Mouse (Mus musculus): ENCODE data around the gene Fcho1. TPM values are rescaled to one million over a fixed set of nuclear protein-coding genes. Genes with fewer than 3 reads are reported as not detected.
A peak's percentile ranks its signal among the peaks of the same experiment; 100 is the strongest.

Gene Fcho1
- total RNA-seq, 1 experiment from 2014 or later, result 17.3 TPM

DNA sequence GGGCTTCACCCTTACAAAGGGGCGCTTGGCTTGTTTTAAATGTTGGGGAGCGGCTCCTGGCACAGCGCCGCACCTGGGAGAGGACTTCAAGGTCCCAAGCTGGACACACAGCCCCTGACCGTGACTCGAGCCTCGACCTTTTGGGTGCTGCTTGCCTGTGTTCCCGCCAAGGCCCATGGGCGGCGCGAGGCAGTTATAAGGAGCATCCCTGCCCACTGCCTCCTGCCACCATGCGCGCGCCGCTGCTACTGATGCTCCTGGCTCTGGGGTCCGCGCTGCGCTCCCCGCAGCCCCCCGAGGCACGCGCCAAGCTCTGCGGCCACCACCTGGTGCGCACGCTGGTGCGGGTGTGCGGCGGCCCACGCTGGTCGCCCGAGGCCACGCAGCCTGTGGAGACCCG is 36.5 kb downstream of the Fcho1 start, which contains the start of gene Insl3:
Gene Insl3 (plus strand): TSS at position 187 of the 400 bp plus-strand sequence.
- no peak for ATAC-seq (replicated peaks; ENCODE audit: insufficient number of reproducible peaks, low FRiP score, low TSS enrichment, poor library complexity, severe bottlenecking)

DNA sequence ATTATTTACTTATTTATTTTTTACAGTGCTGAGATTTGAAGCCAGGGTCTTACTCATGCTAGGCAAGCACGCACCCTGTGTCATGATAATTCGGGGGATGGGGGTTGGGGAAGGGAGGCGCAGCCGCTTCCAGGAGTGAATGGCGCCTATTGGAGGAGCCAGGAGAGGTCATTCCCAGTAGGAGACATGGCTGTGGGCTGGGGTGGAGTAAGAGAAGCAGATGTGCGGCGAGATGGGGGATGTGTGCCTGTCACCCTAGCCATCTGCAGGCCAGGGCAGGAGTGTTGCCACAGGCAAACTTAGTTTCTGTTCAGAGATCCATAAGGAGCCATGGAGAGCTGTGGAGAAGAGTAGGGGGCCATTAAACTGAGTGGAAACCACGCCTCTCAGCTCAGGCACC is 37.9 kb downstream of the Fcho1 start:
- ATAC-seq (replicated peaks; ENCODE audit: insufficient number of reproducible peaks, low FRiP score, low TSS enrichment, poor library complexity, severe bottlenecking), result no peak

DNA sequence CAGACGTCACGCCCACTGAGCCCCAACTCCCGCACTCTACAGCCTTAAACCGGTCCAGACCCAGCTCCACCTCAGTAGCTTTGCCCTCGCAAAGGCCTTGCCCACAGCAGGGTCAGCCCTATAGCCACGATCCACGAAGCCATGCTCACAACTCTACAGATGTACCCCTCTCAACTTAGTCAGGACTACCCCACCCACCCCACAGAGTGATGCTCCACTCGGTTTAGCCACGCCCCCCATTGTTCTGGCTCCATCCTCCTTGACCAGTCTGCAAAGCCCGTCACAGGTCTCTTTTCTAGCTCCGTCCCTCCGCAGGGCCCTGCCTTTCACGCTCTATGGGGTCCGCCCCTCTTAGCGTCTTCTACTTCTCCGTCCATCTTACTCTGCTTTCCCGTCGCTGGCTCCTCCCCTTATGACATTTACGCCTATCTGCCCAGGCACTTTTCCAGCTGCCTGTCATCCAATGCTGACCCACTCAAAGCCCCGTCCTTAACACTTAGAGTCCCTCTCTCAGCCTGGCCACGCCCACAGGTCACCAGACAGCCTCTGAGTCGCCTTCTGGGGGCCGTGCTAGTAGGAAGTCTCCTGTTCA is 39.3 kb downstream of the Fcho1 start:
- ATAC-seq (replicated peaks; ENCODE audit: insufficient number of reproducible peaks, low FRiP score, low TSS enrichment, poor library complexity, severe bottlenecking), result no peak

DNA sequence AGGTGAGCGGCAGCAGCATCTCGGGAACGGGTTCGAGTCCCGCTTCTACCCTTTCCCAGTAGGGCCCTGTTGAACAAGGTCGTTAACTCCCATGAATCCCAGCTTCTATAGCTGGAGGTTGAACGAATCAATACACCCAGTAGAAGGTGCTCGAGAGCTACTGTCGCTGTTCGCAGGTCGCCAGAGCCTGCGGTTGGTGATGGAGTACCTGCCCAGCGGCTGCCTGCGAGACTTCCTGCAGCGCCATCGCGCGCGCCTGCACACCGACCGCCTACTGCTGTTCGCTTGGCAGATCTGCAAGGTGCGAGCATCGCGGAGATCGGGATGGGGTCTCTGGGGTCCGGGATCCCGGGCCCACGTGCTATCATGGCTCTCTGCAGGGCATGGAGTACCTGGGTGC is 39.9 kb downstream of the Fcho1 start:
- ATAC-seq (replicated peaks; ENCODE audit: insufficient number of reproducible peaks, low FRiP score, low TSS enrichment, poor library complexity, severe bottlenecking), result no peak

- ATAC-seq (replicated peaks; ENCODE audit: insufficient number of reproducible peaks, low FRiP score, low TSS enrichment, poor library complexity, severe bottlenecking), result no peak
Measured at GRCm38 (mm10) chr8:71684701-71685100, 40.8 kb downstream of the Fcho1 start.

GRCm38 (mm10) chr8:71682832-71683231 is 42.7 kb downstream of the Fcho1 start:
- no peak for ATAC-seq (replicated peaks; ENCODE audit: insufficient number of reproducible peaks, low FRiP score, low TSS enrichment, poor library complexity, severe bottlenecking)

GRCm38 (mm10) chr8:71681369-71681915 is 44.1 kb downstream of the Fcho1 start:
- ATAC-seq (replicated peaks; ENCODE audit: insufficient number of reproducible peaks, low FRiP score, low TSS enrichment, poor library complexity, severe bottlenecking), result no peak

GRCm38 (mm10) chr8:71680471-71680870 is 45.0 kb downstream of the Fcho1 start:
- no peak for ATAC-seq (replicated peaks; ENCODE audit: insufficient number of reproducible peaks, low FRiP score, low TSS enrichment, poor library complexity, severe bottlenecking)

DNA sequence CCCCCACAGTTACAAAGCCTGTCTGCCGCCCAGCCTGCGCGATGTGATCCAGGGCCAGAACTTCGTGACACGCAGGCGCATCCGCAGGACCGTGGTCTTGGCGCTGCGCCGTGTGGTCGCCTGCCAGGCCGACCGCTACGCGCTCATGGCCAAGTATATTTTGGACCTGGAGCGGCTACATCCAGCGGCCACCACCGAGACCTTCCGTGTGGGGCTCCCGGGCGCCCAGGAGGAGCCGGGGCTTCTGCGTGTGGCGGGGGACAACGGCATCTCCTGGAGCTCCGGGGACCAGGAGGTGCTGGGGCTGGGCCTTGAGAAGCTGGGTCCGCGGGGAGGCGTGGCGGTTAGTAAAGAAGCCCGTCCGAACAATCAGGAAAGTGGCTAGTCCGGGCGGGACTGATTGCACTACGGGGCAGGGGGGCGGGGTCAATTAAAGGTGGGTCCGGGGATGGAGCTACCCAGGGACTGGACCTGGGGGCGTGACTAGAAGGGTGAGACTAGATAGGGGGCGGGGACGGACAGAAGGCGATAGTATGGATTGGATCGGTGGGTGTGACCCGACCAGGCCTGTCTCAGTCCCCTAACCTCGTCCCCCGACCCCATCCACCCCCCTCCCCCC is 45.9 kb downstream of the Fcho1 start:
- no peak for ATAC-seq (replicated peaks; ENCODE audit: insufficient number of reproducible peaks, low FRiP score, low TSS enrichment, poor library complexity, severe bottlenecking)

- ATAC-seq (replicated peaks; ENCODE audit: insufficient number of reproducible peaks, low FRiP score, low TSS enrichment, poor library complexity, severe bottlenecking), result no peak
Measured at GRCm38 (mm10) chr8:71679116-71679515, 46.4 kb downstream of the Fcho1 start.

DNA sequence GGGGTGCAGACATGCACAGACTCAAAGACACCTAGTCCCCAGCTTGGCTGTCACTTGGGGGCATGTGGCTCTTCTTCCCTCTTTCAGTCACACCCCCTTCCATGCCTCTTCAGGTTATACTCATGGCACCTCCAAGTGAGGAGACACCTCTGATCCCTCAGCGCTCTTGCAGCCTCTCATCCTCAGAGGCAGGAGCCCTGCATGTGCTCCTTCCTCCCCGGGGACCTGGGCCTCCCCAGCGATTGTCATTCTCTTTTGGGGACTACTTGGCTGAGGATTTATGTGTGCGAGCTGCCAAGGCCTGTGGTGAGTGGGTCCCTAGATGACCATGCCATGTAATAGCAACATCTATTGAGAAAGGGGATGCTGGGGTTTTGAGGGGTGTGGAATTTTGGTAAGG is 47.3 kb downstream of the Fcho1 start:
- ATAC-seq (replicated peaks; ENCODE audit: insufficient number of reproducible peaks, low FRiP score, low TSS enrichment, poor library complexity, severe bottlenecking), result no peak

GRCm38 (mm10) chr8:71677555-71677954 is 48.0 kb downstream of the Fcho1 start:
- ATAC-seq (replicated peaks; ENCODE audit: insufficient number of reproducible peaks, low FRiP score, low TSS enrichment, poor library complexity, severe bottlenecking), result no peak

GRCm38 (mm10) chr8:71676803-71677202 is 48.7 kb downstream of the Fcho1 start:
- no peak for ATAC-seq (replicated peaks; ENCODE audit: insufficient number of reproducible peaks, low FRiP score, low TSS enrichment, poor library complexity, severe bottlenecking)

GRCm38 (mm10) chr8:71676020-71676741 is 49.3 kb downstream of the Fcho1 start, which contains the start of gene Jak3:
Gene Jak3, plus strand, starts transcription at chr8:71676296.
- peak; percentile 13; the same call in 1 of the 2 replicates for ATAC-seq (replicated peaks; ENCODE audit: insufficient number of reproducible peaks, low FRiP score, low TSS enrichment, poor library complexity, severe bottlenecking)

- no peak for ATAC-seq (replicated peaks; ENCODE audit: insufficient number of reproducible peaks, low FRiP score, low TSS enrichment, poor library complexity, severe bottlenecking)
Measured at GRCm38 (mm10) chr8:71675456-71676019, 50.0 kb downstream of the Fcho1 start.

GRCm38 (mm10) chr8:71674071-71674470 is 51.4 kb downstream of the Fcho1 start:
- no peak for ATAC-seq (replicated peaks; ENCODE audit: insufficient number of reproducible peaks, low FRiP score, low TSS enrichment, poor library complexity, severe bottlenecking)

- no peak for ATAC-seq (replicated peaks; ENCODE audit: insufficient number of reproducible peaks, low FRiP score, low TSS enrichment, poor library complexity, severe bottlenecking)
Measured at GRCm38 (mm10) chr8:71672168-71672735, 53.3 kb downstream of the Fcho1 start.

DNA sequence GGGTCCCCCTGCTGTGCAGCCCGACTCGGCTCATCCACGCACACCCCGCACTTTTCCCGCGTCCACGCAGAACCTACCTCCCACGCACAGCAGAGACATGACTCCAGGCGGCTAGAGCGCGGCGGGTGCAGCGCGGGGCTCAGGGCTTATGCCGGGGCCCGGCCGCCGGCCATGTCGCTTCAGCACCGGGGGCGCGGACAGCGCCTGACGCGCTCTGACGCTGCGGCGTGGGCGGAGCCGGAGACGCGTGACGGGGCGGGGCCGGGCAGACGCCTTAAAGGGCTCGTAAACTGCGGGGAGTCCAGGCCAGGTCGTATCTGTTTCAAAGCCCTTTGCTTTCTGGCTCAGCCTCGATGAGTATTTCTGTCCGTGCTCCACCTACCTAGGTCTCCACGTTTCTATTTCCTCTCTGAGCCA is 54.0 kb downstream of the Fcho1 start, which contains the start of gene Unc13a:
Gene Unc13a (minus strand): TSS at position 209 of the 417 bp plus-strand sequence.
- 0 out of 2 replicates have a peak, but pooled peaks have one; percentile 37 for ATAC-seq (replicated peaks; ENCODE audit: insufficient number of reproducible peaks, low FRiP score, low TSS enrichment, poor library complexity, severe bottlenecking)
